Mouse (Mus musculus) testis, postnatal 14 days (tissue): ENCODE results near the gene Dapk2.
A peak's percentile ranks its signal among the peaks of the same experiment; 100 is the strongest.

ENCODE experiments used
- DNase-seq: peaks from one replicate; pipeline ENCODE4 v3.0.0; 2021; ENCODE audit warnings: low spot score

The Dapk2 gene

DNA sequence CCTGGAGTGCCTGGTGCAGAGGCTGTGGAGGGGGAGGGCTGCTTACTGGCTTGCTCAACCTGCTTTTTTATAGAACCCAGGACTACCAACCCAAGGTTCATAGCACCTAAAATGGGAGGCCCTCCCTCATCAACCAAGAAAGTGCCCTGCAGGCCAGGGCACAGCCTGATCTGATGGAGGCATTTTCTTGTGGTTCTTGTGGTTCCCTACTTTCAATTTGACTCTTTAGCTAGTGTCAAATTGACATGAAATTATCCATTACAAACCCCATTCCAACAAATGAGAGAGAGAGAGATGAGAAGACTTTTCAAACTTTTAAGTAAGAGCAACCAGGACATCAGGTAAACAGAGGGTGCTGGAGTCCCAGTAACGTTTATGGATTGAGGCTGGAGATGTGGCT lies 15.8 kb upstream of the Dapk2 start:
- DNase-seq: no peak

GRCm38 (mm10) chr9:66144248-66144647 lies 13.8 kb upstream of the Dapk2 start:
- peak; percentile 57 for DNase-seq

GRCm38 (mm10) chr9:66146141-66146540 lies 11.9 kb upstream of the Dapk2 start:
- DNase-seq: no peak

- DNase-seq: no peak
Observed at GRCm38 (mm10) chr9:66152011-66152410, 6.0 kb upstream of the Dapk2 start.

GRCm38 (mm10) chr9:66153594-66153993 lies 4.4 kb upstream of the Dapk2 start:
- no peak for DNase-seq

- no peak for DNase-seq
Observed at GRCm38 (mm10) chr9:66154013-66154412, 4.0 kb upstream of the Dapk2 start.

DNA sequence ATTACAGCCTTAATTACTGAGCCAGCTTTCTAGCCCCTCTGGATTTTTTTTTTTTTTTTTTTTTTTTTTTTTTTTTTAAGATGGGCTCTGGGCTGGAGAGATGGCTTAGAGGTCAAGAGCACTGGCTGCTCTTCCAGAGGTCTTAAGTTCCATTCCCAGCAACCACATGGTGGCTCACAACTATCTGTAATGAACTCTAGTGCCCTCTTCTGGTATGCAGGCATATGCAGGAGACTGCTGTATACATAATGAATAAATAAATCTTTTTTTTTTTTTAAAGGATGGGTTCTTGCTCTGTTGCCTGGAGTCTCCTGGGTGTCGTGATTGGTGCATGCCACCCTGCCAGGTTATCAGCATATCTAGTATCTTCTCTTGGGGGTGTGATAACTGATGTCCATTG lies 2.5 kb upstream of the Dapk2 start:
- no peak for DNase-seq

DNA sequence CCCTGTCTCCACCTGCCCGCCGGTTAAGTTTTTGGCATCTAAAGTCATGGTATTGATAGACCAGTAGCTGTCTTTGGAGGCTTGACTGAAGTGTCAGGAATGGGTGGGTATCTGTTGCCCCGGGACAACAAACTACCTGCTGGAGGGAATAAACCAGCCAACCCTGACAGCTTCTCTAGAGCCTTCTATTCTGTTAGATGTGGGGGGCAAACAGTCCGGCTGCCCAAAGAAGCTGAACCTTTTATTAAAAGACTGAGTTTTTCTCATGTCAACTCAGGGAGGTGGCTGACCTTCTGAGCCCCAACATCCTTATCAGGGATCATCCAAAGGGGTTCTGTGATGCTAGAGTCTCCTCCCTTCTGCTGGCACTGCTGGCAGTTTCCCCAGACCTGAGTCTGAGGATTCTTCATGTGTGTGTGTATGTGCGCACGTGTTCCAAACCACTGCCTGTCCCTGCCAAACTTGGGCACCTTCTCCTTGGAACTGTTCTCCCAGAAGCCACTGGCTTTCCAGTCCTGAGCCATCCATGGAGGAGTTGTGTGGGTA lies 935 bp downstream of the Dapk2 start:
- no peak for DNase-seq

DNA sequence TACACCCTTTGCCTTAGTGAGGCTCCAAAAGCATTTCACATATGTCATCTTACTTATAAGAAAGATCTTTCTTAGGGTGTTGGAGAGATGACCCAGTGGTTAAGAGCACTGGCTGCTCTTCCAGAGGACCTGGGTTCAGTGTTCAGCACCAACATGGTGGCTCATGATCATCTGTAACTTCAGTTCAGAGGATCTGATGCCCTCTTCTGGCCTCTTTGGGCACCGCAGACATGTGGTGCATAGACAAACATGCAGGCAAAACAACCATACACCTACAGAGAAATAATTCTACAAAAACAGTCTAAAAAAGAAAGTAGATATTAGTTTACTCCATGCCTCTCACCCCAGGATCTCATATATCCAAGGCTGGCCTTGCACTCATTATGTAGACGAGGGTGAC lies 2.1 kb downstream of the Dapk2 start:
- DNase-seq: no peak

DNA sequence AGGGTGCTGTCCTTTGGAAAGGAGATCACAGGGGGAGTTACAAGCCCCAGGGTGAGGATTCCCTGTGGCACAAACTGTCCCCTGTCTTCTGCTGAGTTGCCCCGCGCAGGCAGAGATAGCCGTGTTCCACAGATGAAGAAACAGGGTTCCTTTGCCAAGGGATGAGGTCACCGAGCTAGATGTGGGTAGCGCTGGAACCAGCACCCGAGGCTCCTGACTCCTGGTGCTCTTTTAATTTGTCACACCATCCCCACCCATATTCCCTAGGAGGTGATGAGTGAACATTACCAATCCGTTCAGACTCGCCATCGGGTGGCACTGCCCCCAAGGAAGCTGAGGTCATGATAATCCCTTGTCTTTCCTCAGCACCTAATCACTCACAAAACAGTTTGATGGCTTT lies 5.0 kb downstream of the Dapk2 start:
- no peak for DNase-seq

DNA sequence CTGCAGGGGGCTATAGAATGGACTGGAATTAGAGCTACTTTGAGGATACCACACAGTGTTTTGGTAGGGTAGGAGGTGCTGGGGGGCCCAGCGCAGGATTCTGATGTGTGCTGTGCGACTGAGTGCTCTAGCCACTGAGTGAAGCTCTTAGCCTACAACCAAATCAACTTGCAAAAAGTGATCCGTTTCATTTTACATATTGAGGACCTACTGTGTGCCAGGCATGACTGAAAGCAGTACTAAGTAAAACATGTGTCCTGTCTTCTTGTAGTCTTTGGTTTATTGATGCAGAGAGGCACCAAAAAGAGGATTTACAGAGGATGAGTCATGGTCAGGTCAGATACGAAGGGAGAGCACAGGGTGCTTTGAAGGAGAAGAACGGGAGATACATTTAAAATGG lies 9.2 kb downstream of the Dapk2 start:
- DNase-seq: no peak

- no peak for DNase-seq
Observed at GRCm38 (mm10) chr9:66168233-66168632, 10.2 kb downstream of the Dapk2 start.

DNA sequence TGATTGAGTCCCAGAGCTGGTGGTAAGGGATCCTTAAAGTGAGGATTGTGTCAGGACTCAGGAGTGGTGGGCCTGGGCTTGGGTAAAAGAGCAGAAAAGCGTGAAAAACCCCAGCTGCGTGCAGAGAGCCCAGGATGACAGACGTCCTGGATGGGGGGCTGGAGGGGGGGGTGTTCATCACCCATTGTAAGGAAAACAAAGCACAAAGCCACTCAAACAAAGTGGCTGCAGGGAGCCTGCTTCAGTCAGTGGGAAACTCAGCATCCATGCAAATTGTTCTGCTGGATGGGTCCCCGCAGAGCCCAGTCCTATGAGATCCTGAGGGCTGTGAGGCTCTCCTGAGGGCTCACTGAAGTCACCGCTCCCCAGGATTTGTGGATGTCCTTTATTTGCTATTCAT lies 12.5 kb downstream of the Dapk2 start:
- DNase-seq: no peak

DNA sequence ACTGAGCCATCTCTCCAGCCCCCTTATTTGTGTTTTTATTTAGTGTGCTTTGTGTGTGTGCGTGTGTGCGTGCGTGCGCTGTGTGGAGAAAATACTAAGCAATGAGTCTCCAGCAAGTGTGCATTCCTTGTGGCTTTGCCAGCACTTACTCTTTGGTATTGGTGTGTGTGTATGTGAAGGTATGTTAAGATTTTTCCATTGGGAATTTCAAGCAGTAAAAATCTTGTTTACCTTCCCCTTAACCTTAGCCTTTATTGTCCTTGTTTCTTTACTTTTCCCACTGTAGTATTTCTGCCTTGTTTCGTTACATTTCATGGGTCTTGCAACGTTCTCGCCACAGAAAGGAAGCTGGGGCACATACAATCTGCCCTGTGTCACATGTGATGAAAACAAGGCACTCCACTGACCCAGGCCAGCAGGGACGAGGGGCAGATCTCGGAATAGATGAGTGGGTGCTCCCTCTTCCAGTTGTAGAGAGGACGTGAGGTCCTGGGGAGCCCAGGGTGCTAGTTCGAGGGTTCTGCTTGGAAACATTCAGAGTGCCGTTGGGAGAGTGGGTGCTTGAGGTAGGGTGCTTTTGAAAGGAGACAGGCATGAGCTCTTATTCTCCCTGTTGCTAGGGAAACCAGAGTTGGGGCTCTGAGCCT lies 13.4 kb downstream of the Dapk2 start:
- DNase-seq: no peak

GRCm38 (mm10) chr9:66173316-66173855 lies 15.4 kb downstream of the Dapk2 start:
- DNase-seq: no peak

DNA sequence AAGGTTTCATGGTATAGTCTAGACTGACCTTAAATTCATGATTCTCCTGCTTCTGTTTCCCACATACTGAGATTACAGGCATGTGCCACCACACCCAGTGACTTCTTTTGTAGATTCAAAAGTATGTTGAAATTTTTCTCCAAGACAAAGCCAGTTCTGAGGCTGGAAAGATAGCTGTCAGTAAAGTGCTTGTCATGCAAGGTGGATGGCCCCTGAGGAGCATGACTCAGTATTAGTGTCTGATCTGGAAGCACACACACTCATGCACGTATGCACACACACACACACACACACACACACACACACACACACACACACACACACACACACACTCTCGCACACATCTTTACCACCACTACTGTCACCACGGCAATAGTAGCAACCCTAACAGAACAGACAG lies 17.0 kb downstream of the Dapk2 start:
- no peak for DNase-seq

- DNase-seq: no peak
Observed at GRCm38 (mm10) chr9:66177975-66178374, 20.0 kb downstream of the Dapk2 start.

DNA sequence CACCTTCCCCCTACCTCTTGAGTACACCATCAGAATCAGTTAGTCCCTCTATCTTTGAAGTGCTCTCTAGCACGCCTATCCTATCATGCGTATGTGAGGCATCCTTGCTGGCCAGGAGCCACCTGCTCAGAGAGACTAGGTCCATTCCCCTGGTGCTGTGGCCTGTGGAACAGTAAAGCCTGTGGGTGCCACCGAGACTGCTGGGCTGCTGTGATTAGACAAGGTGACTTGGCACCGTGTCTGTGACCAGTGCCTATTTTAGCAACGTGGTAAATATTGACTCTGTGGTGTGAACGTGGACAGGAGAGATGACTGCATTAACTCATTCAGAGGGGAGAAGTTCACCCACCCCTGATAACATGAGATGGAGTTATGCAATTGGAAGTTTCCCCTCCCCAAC lies 21.8 kb downstream of the Dapk2 start:
- DNase-seq: no peak

- no peak for DNase-seq
Observed at GRCm38 (mm10) chr9:66181126-66181825, 23.3 kb downstream of the Dapk2 start.

DNA sequence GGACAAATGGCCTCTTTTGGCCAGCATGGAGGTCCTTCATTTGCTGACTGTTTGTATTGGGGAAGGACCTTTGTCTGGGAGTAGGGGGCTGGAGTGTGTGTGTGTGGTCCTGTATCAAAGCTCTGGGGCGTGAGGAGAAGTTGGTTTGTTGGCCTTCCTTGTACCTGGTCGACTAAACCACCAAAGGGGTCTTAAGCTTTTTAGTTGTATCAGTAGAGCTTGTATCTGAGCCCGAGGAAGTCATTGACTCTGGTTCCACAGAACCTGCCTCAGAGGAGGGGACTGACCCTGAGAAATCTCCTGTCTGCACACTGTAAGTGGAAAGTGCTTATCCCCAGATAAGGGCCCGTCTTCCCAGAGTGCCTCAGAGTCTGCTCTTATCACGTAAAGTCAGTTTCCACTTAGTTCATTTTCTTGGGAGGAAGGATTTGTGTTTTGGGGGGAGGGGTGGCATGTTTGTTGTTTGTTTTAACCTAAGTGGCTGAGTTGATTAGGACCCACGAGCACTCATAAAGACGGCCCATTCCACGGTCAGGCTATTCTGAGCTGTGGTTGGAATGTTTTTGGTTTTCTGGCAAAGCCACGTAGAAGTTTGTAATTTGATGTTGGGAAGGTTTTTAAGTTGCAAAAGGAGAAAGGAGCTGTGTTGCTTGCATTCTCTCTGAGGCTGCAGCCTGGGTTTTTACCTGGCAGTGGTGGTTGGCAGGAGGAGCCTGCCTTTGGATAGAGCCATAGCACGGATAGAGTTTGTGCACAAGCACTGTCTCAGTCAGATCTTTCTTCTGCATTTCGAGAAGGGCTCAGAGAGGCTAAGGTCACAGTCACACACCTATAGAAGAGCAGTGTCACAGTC lies 24.0 kb downstream of the Dapk2 start:
- DNase-seq: no peak

DNA sequence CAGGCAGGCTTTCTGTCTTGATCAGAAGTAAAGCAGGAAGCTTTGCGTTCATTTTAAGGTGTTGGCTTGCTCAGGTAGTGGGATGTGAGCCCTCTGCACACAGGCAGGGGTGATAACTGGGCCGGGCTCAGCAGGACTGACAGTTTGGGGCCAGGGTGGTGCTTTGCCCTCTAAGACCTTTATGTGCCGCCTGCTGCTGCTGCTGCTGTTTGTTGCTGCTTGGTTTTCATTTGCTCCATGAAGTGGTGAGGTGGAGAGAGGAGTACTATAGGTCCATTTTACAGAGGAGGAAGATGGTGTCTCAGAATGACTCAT lies 24.6 kb downstream of the Dapk2 start:
- no peak for DNase-seq

DNA sequence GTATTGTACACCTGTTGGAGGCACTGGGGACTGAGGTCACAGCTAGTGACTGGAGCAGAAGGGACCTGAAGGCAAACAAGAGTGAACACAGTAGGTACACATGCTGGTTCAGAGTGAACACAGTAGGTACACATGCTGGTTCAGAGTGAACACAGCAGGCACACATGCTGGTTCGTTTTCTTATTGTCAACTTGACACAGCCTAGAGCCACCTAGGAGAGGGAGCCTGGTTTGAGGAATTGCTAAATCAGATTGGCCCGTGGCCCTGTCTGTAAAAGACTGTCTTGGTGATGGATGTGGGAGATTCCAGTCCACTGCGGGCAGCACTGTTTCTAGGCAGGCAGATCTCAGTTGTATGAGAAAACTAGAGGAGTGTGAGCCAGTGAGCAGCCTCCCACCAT lies 25.0 kb downstream of the Dapk2 start:
- no peak for DNase-seq

DNA sequence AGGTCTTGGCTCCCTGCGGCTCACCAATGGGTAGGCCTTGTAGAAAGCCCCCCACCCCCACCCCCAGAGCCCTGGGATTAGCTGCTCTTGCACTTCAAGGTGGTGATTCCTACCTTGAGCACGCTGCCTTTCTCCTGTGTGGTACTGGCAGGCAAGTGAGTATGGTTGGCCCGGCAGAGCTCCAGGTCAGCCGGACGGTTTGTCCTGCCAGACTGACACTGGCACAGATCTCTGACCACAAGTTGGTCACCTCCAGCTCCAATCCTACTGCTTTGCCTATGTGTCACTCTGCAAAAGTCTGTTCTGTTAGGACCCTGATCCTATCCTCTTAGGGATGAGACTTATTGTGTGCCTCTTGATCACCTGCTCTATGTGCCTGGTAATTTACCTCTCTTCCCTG lies 26.5 kb downstream of the Dapk2 start:
- no peak for DNase-seq
